Mouse (Mus musculus) heart, adult 9 months (tissue): ENCODE measurements at regions not wholly inside any gene's neighbourhood (a gene's known extent, or its start where the extent isn't known, plus 50 kb on each side); places are given as distances from the start of the nearest gene placed in this dataset.

Experiments used
- DNase-seq, 2 experiments: peaks; one replicate each; pipeline ENCODE4 v3.0.0; 2022; ENCODE audit warnings: low spot score in 2 of 2

GRCm38 (mm10) chr11:22617204-22617874 lies 105.5 kb downstream of the Tmem17 start:
- peak; percentile 79 to 80 for DNase-seq

- DNase-seq, result no peak
Measured at GRCm38 (mm10) chr11:22620912-22621705, 109.2 kb downstream of the Tmem17 start.

- DNase-seq, result no peak
Measured at GRCm38 (mm10) chr11:22621868-22622267, 110.0 kb downstream of the Tmem17 start.

- DNase-seq, result no peak
Measured at GRCm38 (mm10) chr11:22622496-22622997, 110.7 kb downstream of the Tmem17 start.

- no peak for DNase-seq
Measured at GRCm38 (mm10) chr11:22626407-22626806, 114.5 kb downstream of the Tmem17 start.

GRCm38 (mm10) chr11:22628497-22628896 lies 116.6 kb downstream of the Tmem17 start:
- peak in 1 of 2 experiments; percentile 32 for DNase-seq

- DNase-seq, result peak; percentile 77 to 87
Measured at GRCm38 (mm10) chr11:22628979-22629378, 117.1 kb downstream of the Tmem17 start.

- DNase-seq, result peak; percentile 71 to 72
Measured at GRCm38 (mm10) chr11:22629581-22629980, 117.7 kb downstream of the Tmem17 start.

GRCm38 (mm10) chr11:22629991-22630390 lies 118.1 kb downstream of the Tmem17 start:
- peak; percentile 52 to 54 for DNase-seq

GRCm38 (mm10) chr11:22630982-22631381 lies 119.1 kb downstream of the Tmem17 start:
- peak in 1 of 2 experiments; percentile 9 for DNase-seq

GRCm38 (mm10) chr11:22631606-22632313 lies 119.9 kb downstream of the Tmem17 start:
- peak; percentile 38 to 57 for DNase-seq

GRCm38 (mm10) chr11:22632314-22632700 lies 120.4 kb downstream of the Tmem17 start:
- no peak for DNase-seq

- DNase-seq, result no peak
Measured at GRCm38 (mm10) chr11:22632988-22633387, 121.1 kb downstream of the Tmem17 start.

GRCm38 (mm10) chr11:22633961-22634360 lies 122.1 kb downstream of the Tmem17 start:
- DNase-seq, result no peak

- DNase-seq, result no peak
Measured at GRCm38 (mm10) chr11:22635021-22635420, 123.1 kb downstream of the Tmem17 start.

- no peak for DNase-seq
Measured at GRCm38 (mm10) chr11:22636321-22636720, 124.4 kb downstream of the Tmem17 start.

GRCm38 (mm10) chr11:22636761-22637557 lies 125.1 kb downstream of the Tmem17 start:
- DNase-seq, result peak; percentile 58 to 61

GRCm38 (mm10) chr11:22638171-22638570 lies 126.3 kb downstream of the Tmem17 start:
- DNase-seq, result no peak

- no peak for DNase-seq
Measured at GRCm38 (mm10) chr11:22638700-22639099, 126.8 kb downstream of the Tmem17 start.

GRCm38 (mm10) chr11:22640371-22640990 lies 128.6 kb downstream of the Tmem17 start:
- DNase-seq, result no peak

GRCm38 (mm10) chr11:22641450-22641849 lies 129.6 kb downstream of the Tmem17 start:
- no peak for DNase-seq
